Mouse (Mus musculus): ENCODE measurements around the gene Bcl6.
A peak's percentile ranks its signal among the peaks of the same experiment; 100 is the strongest.

The Bcl6 gene

DNA sequence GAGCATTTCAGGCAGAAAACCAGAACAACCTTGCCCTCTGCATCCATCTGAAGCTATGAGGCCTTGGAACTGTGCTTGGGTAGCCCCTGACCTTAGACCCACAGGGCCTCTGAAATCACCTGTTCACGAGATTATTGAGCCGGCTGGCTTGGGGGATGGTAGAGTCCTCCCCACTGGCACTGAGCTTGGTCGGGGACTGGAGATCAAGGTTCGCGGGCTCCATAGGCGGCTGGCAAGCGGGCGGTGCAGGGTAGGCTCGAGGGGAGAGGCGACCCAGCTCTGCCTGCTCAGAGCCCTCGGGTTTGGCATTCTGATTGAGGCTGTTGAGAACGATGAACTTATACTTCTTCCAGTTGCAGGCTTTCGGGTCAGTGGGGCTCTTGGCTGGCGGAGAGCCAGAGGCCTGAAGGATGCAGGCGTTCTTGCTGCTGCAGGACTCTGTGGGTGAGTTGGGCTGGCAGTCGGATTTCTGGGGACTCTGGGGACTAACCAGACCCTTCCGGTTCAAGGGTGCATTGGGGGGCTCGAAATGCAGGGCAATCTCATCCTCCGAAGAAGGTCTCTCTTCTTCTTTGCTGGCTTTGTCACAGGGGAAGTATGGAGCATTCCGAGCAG lies 16.4 kb downstream of the Bcl6 start:
- peak; percentile 32 for DNase-seq

DNA sequence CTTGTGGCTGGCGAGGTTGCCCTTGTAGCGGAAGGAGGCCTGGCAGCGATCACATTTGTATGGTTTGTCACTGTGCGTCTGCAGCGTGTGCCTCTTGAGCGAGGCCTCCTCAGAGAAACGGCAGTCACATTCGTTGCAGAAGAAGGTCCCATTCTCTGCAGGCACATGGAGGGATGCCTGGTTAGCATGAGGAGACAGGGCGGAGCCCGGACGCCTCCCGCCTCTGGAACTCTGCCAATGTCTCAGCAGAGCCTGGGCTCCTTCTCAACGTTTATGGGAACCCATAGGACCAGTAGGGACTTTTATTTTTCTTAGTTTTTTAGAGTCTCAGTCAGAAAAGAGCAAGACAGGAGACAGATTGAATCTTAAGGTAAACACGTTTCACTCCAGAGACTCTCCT lies 18.7 kb downstream of the Bcl6 start:
- DNase-seq, result no peak

DNA sequence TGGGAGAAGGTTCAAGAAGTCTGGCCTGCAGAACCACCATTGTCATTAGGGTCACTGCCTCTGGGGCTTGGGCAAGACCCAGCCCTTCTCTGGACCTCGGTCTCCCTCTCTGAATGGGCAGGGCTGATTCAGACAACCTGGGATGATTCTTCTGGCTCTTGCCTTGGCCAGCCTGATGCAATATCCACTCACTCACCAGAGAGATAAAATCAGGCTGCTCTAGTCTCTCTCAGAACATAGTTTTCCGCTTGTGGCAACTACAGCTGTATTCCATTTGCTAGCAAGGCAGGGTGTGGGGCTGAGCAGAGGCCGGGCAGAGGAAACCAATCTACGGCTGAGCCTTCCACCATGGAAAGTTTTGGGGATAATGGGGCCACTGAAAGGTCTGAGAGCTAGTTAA lies 19.8 kb downstream of the Bcl6 start:
- DNase-seq, result no peak

DNA sequence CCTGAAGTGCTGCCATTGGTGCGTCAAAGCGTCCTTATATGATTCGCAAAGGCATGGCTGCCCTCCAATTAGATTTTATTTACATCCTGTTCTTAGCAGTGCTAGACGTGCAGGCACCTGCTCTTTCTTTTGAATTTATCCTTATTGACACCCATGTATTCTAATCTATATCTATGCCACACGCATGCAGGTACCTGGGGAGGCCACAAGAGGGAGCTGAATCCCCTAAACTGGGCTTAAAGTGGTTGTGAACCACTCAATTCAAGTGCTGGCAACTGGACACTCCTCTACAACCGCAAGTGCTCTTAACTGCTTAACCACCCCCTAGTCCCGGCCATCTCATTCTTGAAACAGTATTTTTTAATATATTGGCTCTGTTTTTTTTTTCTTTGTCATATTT lies 21.4 kb downstream of the Bcl6 start:
- no peak for DNase-seq

DNA sequence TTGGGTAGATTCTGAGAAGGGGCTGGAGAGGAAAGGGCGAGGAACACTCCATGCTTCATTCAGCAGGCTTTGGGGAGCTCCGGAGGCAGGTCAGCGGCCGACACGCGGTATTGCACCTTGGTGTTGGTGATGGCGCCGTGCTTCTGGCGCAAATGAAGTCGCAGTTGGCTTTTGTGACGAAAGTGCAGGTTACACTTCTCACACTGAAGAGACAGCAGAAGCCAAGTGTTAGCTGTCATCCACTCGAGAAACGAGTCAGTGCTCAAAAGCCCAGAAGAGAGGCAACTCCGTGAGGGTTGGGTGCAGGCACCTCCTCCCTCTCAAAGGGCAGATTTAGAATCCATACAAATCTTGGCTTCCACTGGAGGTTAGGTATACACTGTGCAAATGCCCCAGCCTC lies 22.6 kb downstream of the Bcl6 start:
- no peak for DNase-seq

DNA sequence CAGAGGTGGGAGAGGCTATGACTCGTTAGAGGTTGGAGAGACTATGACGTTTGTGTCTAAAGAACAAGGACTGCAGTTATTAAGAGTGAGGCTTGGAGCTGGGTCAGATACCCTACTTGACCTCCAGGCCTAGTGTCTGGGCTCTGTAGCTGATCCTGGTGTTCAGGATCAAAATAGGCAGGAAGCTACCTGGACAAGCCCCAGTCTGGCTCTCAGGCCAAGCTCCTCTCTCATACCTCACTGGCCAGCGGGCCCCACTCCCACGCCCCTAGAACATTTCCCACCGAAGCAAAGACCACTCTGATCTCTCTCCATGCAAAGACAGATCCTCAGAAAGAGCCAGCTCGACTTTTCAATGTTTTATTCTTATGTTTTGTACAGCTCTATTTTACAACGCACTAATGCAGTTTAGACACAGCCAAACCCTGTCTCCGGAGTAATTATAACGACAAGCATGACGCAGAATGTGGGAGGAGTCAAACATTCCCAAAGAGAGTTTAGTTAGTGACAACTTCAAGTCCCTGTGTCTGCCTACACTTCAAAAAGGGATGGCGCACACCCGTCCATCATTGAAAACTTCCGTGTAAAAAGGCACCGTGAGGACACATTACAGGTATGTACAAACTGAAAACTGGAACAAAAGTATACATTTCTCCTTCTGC lies 23.8 kb downstream of the Bcl6 start:
- DNase-seq, result no peak

DNA sequence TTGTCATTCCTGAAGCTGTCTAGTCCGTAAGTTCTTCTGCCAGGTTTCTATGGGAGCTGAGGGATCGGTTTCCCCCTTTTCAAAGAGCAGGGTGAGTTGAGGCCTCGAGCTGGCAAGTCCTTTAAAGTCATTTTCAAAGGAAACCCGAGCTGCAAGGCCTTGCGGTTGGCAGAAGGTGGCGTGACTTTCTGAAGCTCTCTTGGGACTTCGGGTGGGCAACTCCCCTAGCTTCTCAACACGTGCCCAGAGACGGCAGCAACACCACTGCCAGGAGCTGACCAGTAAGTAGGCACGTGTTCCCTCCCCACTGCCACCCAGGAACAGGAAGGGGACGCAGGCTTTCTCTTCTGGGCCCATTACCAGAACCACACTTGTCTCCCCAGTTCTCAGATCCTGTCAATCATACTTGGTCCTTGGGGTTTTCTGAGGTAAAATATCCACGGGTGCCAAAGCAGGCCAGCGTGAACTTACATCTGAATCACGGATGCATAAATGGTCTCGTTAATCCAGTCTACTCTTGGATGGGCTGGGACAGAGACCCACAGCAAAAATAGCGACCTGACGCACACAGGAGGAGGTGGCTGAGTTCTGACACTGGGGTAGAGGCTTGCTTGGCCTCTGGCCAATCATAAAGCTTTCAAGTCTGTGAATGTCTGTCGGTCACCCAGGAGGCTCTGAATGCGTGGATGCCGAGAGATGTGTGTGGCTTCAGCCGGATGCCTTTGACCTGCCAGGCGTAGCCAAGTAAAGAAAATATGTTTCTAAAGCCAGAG lies 24.6 kb downstream of the Bcl6 start:
- DNase-seq, result no peak

DNA sequence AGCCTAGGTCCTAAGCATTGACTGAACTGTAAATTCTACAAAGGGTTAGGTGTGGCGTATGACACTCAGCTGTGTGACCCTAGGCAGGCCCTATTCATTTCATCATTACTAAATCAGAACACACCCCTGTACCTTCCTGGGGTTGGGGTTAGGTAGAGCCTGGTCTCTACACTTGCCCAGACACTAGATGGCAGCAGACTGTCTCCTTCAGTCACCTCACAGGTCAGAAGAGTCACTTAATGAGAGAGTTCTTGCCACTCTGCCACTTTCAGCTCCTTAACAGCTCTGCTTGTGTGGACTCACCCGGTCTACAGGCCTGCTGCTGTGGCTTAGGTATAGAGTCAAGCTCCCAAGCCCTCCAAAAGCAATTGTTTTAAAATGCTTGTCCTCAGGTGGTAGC lies 26.3 kb downstream of the Bcl6 start:
- no peak for DNase-seq

DNA sequence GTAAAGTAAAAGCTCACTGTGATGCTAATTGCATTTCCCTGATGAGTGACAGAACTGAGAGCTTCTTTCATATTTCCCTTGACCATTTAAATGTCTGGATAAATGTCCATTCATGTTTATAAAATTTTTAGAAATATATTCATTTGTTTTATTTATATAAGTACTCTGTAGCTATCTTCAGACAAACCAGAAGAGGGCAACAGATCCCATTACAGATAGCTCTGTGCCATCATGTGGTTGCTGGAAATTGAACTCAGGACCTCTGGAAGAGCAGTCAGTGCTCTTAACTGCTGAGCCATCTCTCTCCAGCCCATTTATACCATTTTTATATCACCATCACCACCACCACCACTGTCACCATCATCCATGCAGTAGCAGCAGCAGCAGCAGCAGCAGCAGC lies 29.7 kb downstream of the Bcl6 start:
- no peak for DNase-seq

DNA sequence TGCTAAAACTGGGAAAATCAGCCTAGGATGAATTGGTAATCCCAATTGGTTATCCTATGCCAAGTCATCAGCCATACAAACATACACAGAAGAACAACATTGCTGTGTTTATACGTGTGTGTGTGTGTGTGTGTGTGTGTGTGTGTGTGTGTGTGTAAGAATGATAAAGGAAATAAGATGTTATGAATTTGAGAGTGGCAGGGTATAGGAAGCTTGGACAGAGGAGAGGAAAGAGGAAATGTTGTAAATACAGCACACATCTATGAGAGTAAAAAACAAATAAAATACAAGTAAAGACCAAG lies 34.7 kb downstream of the Bcl6 start:
- DNase-seq, result no peak

DNA sequence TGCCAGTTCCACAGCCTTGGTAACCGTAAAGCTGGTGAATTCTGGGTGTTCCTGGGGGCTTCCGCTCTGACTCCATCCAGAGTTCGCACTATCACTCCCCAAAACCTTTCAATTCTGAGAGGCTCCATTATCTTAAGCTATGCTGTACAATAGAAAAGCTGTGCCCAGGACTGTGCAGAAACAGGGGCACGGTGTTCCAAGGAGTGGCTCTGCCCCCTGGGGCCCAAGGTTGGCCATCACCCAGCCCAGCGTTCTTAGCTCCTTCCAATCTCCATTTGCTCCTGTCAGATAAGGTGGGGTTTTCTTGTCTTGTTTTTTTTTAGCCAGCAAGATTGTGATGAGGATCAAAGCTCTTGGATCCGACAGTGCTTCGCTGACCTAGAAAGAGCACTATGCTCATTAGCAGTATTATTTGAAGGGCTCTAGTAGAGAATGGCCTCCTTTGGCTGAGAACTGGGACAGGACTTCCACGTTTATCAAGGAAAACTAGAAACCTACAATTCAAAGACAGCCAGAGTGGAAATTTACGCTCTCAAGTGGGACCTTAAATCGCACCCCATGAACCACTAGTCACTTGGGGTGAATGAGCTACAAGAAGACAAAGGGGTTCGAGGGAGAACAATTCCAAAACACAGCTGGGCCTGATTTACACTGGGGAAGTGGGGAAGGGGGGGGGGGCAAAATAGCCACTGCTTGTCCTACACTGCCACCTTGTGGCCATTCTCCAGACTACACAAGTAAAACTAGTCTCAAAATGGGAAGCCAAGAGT lies 35.3 kb downstream of the Bcl6 start:
- DNase-seq, result peak; percentile 42

DNA sequence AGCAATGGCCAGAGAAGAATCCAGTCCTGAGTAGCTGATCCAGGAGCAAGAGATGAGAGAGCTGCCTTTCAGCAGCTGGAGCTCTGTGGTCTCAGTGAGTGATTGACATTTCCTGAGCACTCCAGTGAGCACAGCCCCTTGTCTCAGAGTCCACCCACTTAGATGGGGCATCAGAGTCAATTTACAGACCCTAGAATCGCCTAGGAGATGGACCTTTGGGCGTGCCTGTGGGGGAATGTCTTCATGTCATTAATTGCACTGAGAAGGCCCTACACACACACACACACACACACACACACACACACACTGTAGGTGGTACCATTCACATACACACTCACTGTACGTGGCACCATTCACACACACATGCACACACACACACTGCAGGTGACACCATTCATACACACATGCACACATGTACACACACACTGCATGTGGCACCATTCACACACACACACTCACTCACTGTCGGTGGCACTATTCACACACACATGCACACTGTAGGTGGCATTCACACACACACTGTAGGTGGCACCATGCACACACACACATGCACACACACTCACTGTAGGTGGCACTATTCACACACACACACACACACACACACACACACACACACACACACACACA lies 36.4 kb downstream of the Bcl6 start:
- DNase-seq, result no peak

DNA sequence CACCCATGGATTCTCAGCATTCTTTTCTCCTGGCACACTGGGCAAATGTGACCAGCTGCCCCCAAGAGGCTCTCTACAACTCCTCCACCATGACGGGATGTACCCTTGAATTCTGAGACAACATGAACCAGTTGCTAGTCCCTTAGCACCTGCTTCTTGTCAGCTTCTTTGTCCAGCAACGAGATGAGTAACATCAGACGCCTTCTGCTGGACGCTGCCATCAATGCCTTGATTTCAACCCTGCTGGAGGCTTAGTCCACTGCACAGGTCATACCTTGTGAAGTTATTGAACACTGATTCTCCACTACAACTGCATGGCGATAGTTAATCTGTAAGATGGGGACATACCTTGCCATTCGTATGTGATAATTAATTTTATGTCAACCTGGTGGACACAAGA lies 41.0 kb downstream of the Bcl6 start:
- DNase-seq, result no peak

DNA sequence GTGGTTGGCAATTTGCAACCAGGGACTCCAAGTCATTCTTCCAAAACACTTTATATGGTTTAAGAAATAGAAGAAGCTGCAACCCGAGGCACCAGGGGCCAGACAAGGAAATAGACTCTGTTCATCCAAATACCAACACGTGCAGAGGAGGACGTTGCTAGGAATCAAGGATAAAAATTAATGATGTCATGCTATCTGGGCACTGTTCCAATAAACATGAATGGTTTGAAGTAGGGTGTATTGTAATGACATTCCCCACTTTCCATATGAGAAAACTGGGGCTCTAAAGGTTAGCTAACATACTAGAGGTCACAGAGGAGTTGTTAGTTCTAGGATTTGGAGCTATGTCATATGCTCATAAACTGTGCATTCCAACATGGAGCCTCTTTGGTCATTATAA lies 43.9 kb downstream of the Bcl6 start:
- no peak for DNase-seq

DNA sequence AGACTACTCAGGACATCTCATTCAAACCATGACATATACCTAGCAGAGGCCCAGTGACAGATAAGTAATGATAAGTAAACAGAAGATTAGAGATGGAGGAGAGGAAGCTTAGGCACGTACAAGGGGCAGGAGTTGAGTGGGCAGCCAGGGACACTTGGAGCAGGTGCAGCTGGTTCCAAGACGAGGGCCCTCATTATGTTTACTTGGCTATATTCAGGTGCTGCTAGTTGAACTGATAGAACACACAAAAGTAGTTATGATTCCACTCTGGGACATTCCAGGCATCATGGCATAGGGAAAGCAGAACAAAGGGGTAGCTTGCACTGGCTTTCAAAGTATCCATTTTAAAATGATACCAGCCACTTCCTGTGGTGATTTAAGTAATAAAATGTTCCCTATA lies 54.3 kb downstream of the Bcl6 start:
- no peak for DNase-seq

DNA sequence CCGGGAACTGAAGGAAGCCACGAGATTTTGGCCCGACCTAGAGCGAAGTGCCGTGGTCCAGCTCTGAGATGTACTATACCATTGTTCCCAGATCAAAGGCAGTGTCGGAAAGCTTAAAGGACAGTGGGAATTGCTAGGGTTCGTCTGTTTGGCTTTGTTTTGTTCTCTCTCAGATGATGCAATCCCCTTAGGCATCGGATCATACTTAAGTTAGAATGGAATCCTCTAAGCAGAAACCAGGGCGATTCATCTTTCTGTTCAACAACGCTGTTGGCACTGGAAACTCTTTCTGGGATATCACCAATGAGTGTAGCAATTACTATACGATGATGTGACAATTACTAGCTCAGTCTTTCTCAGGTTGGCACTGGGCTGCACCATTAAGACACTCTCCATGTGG lies 56.4 kb downstream of the Bcl6 start, which contains the start of gene Rtp2:
TSS of gene Rtp2 (minus strand) at position 101 of the 400 bp plus-strand sequence.
- DNase-seq, result no peak

DNA sequence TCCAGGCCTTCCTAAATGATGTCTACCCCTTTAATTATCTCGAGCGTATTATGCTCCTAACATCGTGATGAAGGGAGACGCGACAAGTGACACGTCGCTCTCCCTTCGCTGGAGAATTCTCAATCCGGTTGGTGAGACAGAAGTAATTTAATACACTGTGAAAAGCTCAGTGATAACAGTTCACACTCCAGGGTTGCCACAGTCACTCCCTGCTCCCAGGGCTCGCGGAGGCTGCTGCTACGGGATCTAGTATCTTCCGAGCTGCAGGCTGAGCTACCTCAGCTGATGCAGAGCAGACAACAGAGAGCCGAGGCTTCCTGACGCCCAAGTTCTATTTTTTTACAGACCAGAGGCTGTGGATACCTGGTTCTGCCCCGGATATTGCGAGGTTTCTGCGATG lies 57.4 kb downstream of the Bcl6 start:
- DNase-seq, result no peak

DNA sequence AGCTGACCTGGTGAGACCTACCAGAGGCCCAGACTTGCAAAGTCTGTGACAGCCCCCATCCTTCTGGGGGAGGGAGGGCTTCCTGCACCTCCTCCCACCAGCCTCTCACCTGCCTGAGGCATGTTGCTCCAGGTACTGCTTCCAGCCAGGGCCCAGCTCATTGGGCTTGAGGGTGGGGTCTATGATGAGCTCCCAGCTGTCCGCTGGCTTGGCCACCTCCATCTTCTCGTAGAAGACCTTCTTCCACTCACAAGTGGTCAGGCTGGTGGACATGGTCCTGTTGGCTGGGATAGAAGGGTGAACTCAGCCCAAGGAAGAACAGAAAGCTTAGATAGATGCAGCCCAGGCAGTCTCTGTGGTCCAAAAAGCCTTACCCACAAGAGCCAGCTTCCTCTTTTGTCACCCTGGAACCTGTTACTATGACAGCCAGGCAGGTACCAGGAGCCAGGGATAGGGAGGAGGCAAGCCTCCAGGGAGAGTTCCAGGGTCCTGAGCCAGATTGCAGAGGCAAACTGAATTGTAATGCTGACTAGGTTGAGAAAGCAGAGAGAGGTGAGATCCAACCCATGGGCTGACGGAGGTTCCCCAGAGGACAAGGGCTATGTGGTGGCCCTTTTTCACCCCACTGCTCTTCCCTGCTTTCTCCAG lies 58.1 kb downstream of the Bcl6 start:
- DNase-seq, result no peak

DNA sequence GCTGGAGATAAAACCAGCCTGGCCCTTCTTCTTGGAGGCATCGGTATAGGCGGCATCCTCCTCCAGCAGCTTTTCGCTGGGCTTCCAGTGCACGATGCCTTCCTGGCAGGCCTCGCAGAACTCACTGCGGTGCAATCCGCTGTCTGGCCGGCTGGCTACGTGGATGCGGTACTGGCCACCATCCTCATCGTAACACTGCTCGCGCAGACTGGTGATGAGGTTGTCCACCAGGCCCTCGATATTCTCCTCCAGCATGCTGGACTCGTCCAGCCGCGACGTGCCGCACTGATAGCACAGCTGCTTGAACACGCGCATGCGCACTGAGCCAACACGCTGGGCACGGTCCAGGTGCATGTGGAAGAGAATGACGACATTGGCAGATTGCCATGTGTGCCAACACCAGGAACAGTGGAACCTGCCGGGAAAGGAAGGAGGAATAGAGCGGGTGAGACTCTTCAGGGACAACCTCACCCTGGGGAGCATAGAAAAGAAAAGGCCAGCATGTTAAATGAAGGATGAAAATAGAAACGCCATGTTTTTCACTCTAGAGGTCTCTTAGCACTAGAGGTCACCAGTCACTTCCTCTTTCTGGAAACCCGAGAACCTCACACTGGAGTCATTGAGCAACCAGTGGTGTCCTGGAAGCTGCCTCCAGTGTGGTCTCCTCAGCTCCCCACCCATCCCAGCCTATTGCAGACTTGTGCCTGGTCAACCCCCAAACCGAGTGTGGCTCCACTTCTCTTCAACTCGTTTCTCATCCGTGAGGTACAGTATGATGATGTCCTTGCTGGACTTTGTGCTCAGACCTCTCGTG lies 61.1 kb downstream of the Bcl6 start:
- DNase-seq, result no peak

DNA sequence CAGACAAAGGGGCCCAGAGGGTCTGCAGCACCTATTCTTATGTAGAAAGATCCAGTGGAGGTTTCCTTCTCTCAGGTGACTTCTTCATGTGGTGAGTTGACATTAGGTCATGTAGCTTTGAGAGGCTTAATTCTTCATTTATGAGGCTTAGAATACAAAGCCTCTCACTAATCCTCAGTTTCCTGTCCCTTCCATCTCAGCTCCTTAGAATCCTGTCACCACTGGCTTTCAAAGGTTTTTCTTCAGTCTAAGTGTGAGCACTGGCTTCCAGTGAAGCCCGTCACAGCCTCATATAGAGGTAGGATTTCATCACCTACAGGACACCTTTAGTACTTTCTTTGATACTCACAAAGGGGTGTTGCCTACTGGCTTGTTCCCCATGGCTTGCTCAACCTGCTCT lies 65.7 kb downstream of the Bcl6 start:
- DNase-seq, result no peak

DNA sequence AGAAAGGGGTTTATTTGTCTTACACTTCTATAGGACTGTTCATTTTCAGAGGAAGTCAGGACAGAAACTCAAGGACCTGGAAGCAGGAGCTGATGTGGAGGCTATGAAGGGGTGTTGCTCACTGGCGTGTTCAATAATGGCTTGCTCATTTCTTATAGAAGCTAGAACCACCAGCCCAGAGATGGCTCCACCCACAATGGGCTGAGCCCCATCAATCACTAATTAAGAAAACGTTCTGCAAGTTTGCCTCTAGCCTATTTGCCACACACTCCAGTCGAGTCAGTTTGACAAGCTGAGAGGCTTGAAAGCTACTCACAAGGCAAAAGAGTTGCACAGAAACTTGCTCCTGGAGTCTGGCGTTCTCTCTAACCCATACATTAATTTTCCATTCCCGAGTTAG lies 67.0 kb downstream of the Bcl6 start:
- no peak for DNase-seq

DNA sequence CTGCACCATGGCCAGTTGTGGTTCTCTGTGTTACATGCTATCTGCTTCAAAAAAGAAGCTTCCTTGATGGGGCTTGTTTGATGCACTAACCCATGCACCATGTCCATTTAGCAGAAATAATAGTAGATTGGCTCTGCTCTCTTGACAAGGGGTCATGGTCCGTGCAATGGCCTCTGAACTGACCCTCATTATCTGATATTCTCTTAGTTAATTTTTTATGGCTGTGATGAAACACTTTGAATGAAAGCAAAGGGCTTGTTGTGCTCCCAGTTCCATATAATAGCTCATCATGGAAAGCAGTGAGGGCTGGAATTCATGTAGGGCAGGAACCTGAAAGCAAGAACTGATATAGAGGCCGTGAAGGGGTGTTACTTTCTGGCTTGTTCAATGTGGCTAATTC lies 69.2 kb downstream of the Bcl6 start:
- DNase-seq, result no peak
